Mouse (Mus musculus) liver (tissue): ENCODE measurements around the gene Pofut1.
"Not testable (repeated sequence)": the region's sequence is repeated elsewhere in the genome, so short reads cannot be mapped to it uniquely, and the experiment has no call there.

Experiments used
- DNase-seq: peaks from one replicate; pipeline ENCODE4 v3.0.0-alpha.2; 2020; ENCODE audit warnings: mixed read lengths

The Pofut1 gene

GRCm38 (mm10) chr2:153239021-153239859 is 2.1 kb upstream of the Pofut1 start:
- no peak for DNase-seq

GRCm38 (mm10) chr2:153239860-153240480 is 1.4 kb upstream of the Pofut1 start:
- peak; percentile 59 for DNase-seq

DNA sequence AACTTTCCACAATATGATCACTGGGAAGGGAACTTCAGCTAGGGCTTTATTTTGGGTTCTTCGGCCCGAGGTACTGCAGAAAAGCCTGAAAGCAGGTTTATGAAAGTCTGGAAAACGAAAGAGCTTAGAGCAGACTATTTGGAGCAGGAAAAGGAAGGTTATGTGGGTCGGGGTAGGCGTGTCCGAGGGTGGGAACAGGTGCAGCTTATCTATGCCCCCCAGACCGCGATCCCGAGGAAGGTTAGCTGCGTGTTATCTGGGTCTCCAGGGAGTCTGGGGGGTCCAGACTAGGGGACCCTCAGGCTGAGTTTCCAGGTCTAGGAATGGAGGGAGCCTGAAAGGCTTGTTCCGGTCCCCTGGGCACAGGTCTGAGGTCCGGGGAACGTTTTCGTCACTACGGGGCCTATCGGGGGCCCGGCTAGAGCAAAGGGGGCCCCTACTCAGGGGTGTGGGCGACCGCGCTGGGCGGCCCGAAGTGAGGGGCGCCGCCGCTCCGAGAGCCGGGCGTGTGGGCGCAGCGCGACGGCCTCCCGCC is 565 bp upstream of the Pofut1 start:
- DNase-seq: peak; percentile 92

DNA sequence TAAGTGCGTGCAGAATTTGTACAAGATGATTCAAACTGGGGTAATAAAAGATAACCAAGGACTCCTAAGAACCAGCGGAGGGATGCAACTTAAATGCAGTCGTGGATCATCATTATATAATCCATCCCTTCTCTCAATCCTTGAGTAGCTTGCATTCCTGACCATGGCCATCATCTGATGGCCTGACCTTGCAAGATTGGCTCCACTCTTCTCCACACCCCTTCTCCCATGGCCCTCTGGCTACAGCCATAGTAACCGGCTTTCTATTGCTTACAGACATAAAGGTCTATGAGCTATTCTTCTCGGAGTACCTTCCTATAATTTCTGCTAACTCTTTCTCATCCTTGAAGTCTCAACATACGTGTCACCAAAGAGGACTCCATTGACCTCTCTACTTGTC is 823 bp downstream of the Pofut1 start:
- DNase-seq: no peak

- no peak for DNase-seq
Observed at GRCm38 (mm10) chr2:153249751-153250150, 8.4 kb downstream of the Pofut1 start.

DNA sequence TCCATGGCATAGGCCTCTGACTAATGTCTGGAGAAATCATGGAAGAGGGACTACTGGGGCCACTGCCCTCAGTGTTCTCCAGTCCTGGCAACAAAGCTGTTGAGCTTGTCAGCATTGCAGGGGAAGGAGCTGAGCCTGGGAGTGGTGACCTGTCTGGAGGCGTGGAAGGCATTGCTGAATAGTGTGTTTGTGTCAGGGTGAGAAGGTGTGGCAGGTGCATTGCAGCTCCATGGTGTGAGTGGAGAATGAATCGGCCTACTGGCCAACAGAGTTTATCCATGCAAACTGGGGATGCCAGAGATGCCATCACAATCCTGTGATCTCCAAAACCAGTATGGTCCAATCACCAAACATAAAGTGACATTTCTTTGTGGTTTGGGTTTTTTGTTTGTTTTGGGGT is 15.3 kb downstream of the Pofut1 start:
- DNase-seq: no peak

DNA sequence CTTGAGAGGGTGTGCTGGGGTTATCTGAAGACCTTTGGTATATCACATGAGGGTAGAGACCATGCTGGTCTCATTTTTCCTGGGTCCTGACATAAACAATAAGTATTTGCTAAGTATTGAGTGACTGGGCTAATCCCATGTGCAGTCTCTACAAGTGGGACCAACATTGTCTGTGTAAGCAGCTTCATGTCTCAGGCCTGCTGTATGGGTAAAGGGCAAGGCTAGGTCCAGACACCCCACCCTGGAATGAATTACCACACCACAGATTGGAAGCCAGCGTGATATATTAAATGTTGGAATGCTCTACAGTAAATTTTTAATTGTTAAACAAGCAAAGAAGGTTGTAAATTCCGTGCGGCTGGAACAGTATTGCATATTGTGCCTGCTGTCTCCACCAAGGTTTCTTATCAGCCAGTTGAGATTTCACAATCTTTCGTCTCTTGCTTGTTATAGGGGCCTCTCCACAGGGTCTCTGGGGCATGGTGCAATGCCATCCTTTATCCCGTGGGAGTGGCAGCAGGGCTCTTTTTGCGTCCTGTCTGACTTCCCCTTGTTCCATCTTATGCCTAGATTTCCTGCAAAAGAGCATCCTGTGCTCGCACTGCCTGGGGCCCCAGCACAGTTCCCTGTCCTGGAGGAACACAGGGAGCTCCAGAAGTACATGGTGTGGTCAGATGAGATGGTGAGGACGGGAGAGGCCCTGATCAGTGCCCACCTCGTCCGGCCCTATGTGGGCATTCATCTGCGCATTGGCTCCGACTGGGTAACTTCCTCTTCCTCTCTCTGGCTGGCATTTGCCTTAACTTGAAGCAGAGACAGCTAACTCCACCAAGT is 17.9 kb downstream of the Pofut1 start:
- DNase-seq: no peak

DNA sequence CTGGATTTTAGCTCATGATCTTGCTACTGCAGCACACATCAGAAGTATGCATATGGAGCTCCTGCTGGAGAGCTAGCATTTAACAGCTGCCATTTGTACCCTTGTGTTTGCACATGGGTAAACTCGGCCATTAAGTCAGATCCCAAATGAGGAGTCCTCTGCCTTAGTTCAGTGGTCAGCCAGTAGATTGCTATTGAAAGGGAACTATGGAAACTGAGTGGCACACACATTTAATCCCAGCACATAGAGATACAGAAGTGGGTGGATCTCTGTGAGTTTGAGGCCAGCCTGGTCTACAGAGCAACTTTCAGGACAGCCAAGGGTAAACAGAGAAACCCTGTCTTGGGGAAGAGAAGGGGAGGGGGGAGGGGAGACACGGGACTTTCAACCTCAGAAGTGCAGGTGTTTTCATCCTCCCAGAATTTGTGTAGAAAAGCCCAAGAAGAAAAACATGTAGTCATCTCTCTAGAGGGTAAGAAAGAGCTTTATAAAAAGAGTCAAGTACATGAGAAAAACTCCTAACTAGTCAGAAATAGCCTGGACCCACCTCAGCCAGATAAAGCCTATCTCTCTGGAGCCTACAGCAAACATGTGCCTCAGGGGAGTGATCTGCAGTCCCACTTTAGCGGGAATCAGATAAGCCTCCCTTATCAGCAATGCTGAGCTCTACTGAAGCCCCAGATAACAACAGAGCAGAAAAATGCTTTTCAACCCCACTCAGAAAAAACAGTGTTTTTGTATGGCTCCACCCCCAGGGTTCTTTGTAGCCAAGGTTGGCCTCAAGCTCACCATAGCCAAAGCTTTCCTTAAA is 18.7 kb downstream of the Pofut1 start:
- DNase-seq: peak; percentile 62

- DNase-seq: no peak
Observed at GRCm38 (mm10) chr2:153263053-153263452, 21.7 kb downstream of the Pofut1 start.

DNA sequence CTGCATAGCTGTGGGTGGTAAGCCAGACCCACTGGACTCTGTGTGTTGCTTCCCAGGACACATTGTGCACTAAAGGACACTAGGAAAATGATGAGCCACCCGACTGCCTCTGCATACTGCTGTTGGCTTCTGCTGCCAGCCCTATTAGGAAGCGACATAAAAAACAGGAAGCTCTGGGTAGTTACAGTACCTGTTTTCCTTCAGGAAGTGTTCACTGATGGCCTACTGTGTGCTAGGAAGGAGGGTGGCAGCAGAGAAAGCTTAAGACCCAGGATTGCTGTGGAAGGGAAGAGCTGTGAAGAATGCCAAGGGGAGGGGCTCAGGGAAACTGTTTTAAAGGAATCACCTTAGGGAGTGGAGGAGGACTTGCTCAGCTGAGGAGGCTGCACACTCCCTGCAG is 26.0 kb downstream of the Pofut1 start:
- no peak for DNase-seq

GRCm38 (mm10) chr2:153270231-153270915 is 29.0 kb downstream of the Pofut1 start:
- not testable (repeated sequence) for DNase-seq

GRCm38 (mm10) chr2:153274200-153274918 is 33.0 kb downstream of the Pofut1 start:
- not testable (repeated sequence) for DNase-seq

DNA sequence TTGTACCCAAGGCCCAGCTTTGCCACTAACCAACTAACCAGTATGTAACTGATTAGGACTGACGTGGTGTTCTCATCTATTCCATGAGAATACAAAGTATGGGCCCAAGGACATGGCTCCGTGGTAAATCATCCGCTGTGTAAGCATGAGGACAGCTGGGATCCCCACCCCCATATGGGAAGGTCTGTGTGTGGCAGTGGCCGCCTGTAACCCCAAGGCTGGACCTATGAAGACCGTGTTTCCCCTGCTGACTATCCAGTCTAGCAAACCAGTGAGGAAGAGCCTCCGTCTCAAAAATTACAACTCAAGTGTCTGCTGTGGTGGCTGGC is 33.5 kb downstream of the Pofut1 start:
- no peak for DNase-seq

DNA sequence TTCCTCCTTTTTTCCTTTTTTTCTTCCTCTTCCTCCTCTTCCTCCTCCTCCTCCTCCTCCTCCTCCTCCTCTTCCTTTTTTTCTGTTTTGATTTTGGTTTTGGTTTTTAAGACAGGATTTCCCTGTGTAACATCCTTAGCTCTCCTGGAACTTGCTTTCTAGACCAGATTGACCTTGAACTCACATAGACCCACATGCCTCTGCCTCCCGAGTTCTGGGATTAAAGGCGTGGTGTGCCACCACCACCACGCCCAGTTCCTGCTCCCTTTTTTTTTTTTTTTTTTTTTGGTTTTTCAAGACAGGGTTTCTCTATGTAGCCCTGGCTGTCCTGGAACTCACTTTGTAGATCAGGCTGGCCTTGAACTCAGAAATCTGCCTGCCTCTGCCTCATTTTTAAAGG is 34.2 kb downstream of the Pofut1 start:
- not testable (repeated sequence) for DNase-seq

DNA sequence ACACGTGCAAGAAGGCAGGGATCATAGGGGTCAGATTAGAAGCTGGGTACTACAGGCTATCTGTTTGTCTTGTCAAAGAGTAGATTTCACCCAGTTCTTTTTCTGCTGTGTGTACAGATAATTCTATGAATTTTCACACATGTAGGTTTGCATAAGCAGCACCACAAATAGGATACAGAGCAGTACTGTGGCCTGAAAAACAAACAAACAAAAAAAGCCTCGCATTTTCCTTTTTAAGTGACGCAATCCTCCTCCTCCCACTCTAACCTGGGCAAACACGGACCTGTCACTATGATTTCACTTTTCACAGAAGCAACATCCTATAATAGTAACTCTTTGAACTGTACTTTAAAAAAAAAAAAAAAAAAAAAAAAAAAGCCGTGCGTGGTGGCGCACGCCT is 35.1 kb downstream of the Pofut1 start:
- DNase-seq: no peak

DNA sequence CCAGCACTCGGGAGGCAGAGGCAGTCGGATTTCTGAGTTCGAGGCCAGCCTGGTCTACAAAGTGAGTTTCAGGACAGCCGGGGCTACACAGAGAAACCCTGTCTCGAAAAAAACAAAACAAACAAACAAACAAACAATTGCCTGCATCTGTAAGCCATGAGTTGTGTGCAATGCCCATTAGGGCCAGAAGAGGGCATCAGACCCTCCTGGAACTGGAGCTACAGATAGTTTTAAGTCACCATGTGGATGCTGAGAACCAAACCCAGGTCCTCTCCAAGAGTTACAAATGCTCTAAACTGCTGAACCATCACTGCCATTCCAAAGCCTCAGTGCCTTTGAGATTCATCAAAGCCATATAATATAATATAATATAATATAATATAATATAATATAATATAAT is 35.5 kb downstream of the Pofut1 start:
- not testable (repeated sequence) for DNase-seq

DNA sequence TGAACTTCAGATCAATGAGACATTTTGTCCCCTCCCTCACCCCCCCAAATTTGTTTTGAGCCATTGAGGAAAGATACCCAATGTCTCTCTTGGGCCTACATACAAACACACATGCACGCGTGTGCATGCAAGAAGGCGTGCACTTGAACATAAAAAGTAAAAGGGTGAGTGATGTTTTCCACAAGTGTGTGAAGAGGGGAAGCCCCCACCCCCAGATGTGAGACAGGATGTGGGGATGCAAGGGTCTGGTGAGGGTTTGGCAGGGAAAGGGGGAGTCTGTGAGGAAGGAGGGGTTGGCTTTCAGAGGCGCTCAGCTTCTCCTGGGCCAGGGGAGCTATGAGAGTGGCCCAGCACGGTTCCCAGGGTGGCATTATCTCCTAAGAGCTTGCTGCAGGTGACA is 37.0 kb downstream of the Pofut1 start:
- DNase-seq: no peak

- DNase-seq: no peak
Observed at GRCm38 (mm10) chr2:153283919-153284318, 42.6 kb downstream of the Pofut1 start.

DNA sequence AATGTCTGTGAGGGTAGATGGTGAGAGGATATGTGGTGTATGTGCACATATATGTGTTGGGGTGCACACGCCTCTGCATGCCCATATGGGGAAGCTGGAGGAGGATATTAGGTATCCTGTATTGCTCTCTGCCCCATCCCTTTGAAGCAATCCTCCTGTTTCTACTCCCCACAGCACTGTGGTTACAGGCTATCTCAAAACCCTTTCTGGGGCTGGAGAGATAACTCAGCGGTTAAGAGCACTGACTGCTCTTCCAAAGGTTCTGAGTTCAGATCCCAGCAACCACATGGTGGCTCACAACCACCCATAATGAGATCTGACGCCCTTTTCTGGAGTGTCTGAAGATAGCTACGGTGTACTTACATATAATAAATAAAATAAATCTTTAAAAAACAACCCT is 45.2 kb downstream of the Pofut1 start:
- DNase-seq: no peak

- peak; percentile 39 for DNase-seq
Observed at GRCm38 (mm10) chr2:153287835-153288234, 46.5 kb downstream of the Pofut1 start.
